7 mouse cellular contexts compared by ENCODE assay signal in genomic region chr6:15720818-15721715, GRCm38 (mm10). TPM values are rescaled to one million over a fixed set of nuclear protein-coding genes. Genes with fewer than 3 reads are reported as not detected.
DNase-seq lines count a peak whose midpoint lies in the region; ATAC-seq and TF ChIP-seq lines count a peak whose summit lies in the region.

No protein-coding gene starts in this region.

- H3K4me1 ChIP-seq in hindbrain, embryonic 14.5 days (replicated peaks; ENCODE audit: control insufficient read depth, insufficient read depth, low read length), result peaks cover 11% of the 10 kb centered on the region
- peaks cover 14% of the 10 kb centered on the region for H3K4me1 ChIP-seq in limb, embryonic 15.5 days
- H3K4me1 ChIP-seq in midbrain, embryonic 16.5 days (ENCODE audit: control insufficient read depth, insufficient read depth, low read length), result peaks cover 7% of the 10 kb centered on the region; the same call in 1 of the 2 replicates

- H3K27me3 ChIP-seq in hindbrain, embryonic 14.5 days (ENCODE audit: control insufficient read depth, insufficient read depth, low read length), result peaks cover 16% of the 10 kb centered on the region
- no peaks in the 10 kb centered on the region for H3K27me3 ChIP-seq in limb, embryonic 15.5 days
- H3K27me3 ChIP-seq in midbrain, embryonic 16.5 days (ENCODE audit: control insufficient read depth, insufficient read depth, low read depth, low read length), result peaks cover 4% of the 10 kb centered on the region; the same call in 1 of the 2 replicates
- no peaks in the 10 kb centered on the region for H3K27me3 ChIP-seq in splenic B cell, adult 2 months (ENCODE audit: control insufficient read depth, insufficient read depth, low read length, poor library complexity, severe bottlenecking)

- peak; percentile 78 for DNase-seq in Muller cell, postnatal 12 days (ENCODE audit: inconsistent ontology term)
- peak; percentile 53 to 57 for DNase-seq in adrenal gland, postnatal 4 days (ENCODE audit: low spot score in 2 of 2)
- peak; percentile 80 for DNase-seq in gastrocnemius, adult 2 months
- DNase-seq in hindbrain, embryonic 14.5 days (ENCODE audit: low spot score), result peak; percentile 45
- DNase-seq in splenic B cell, adult 2 months (ENCODE audit: low read depth, low spot score), result peak; percentile 50

- intact Hi-C loops in gastrocnemius, adult 2 months (cut with DNase I), result loop anchor here (5.0 kb wide), 1 partner anchor 71 kb away; no protein-coding TSS in a partner anchor

- WGBS in hindbrain, embryonic 14.5 days, result under 1% methylated on average over 60 of the region's 60 CpGs
- under 1% methylated on average over 60 of the region's 60 CpGs for WGBS in limb, embryonic 15.5 days
- WGBS in midbrain, embryonic 16.5 days, result under 1% methylated on average over 50 of the region's 60 CpGs

- no peaks in the 10 kb centered on the region for H3K9me3 ChIP-seq in hindbrain, embryonic 14.5 days (ENCODE audit: control insufficient read depth, low read length)
- H3K9me3 ChIP-seq in limb, embryonic 15.5 days, result no peaks in the 10 kb centered on the region
- no peaks in the 10 kb centered on the region for H3K9me3 ChIP-seq in midbrain, embryonic 16.5 days (replicated peaks; ENCODE audit: control insufficient read depth, low read length, poor library complexity, severe bottlenecking)

- H3K27ac ChIP-seq in gastrocnemius, adult 2 months, result peak overlapping the region; percentile 93
- 0 out of 2 replicates have a peak overlapping the region, but pooled peaks have one; percentile 9 for H3K27ac ChIP-seq in hindbrain, embryonic 14.5 days
- peak overlapping the region; percentile 96 for H3K27ac ChIP-seq in limb, embryonic 15.5 days
- no peak overlapping the region for H3K27ac ChIP-seq in midbrain, embryonic 16.5 days (ENCODE audit: low read length)

- peak overlapping the region; percentile 65 for H3K9ac ChIP-seq in hindbrain, embryonic 14.5 days
- peak overlapping the region; percentile 87 for H3K9ac ChIP-seq in limb, embryonic 15.5 days
- H3K9ac ChIP-seq in midbrain, embryonic 16.5 days (ENCODE audit: low read depth, low read length), result peak overlapping the region; percentile 74

- H3K4me3 ChIP-seq in gastrocnemius, adult 2 months, result peak overlapping the region; percentile 96
- H3K4me3 ChIP-seq in hindbrain, embryonic 14.5 days (replicated peaks; ENCODE audit: low read length), result peak overlapping the region; percentile 64
- peak overlapping the region; percentile 66 for H3K4me3 ChIP-seq in limb, embryonic 15.5 days
- peak overlapping the region; percentile 62 for H3K4me3 ChIP-seq in midbrain, embryonic 16.5 days (ENCODE audit: low read depth, low read length)

- ATAC-seq in hindbrain, embryonic 14.5 days (ENCODE audit: low FRiP score), result peak; percentile 78
- peak; percentile 61 for ATAC-seq in limb, embryonic 15.5 days (ENCODE audit: insufficient number of reproducible peaks, low FRiP score, low TSS enrichment, low read depth)
- ATAC-seq in midbrain, embryonic 16.5 days, result peak; percentile 77

- no peaks in the 10 kb centered on the region for H3K36me3 ChIP-seq in hindbrain, embryonic 14.5 days (replicated peaks; ENCODE audit: control insufficient read depth, insufficient read depth)
- H3K36me3 ChIP-seq in limb, embryonic 15.5 days, result no peaks in the 10 kb centered on the region
- no peaks in the 10 kb centered on the region for H3K36me3 ChIP-seq in midbrain, embryonic 16.5 days (ENCODE audit: control insufficient read depth, insufficient read depth, low read length)
- no peaks in the 10 kb centered on the region for H3K36me3 ChIP-seq in splenic B cell, adult 2 months (ENCODE audit: control insufficient read depth, insufficient read depth, low read length, poor library complexity, severe bottlenecking)

- peak overlapping the region; percentile 100 for H3K4me2 ChIP-seq in hindbrain, embryonic 14.5 days (replicated peaks)
- H3K4me2 ChIP-seq in limb, embryonic 15.5 days, result peak overlapping the region; percentile 58
- peak overlapping the region; percentile 100 for H3K4me2 ChIP-seq in midbrain, embryonic 16.5 days (ENCODE audit: low read length)

- TF ChIP-seq CTCF in gastrocnemius, adult 2 months (IDR thresholded peaks at IDR 0.05), result no peak

RNA-seq across cellular contexts. Expression of gene Mdfic, which starts 0.6 kb away (rescaled TPM):
- 10 to 100 TPM; 51.5 to 56.2 TPM for total RNA-seq in adrenal gland, postnatal 4 days (2021)
- 1 to 10 TPM; 8.9 to 9.4 TPM for total RNA-seq in gastrocnemius, adult 2 months (2021)
- 1.5 and 2.5 TPM in 2 replicates for polyA plus RNA-seq in hindbrain, embryonic 14.5 days (2014; fragmentation: Nextera tagmentation; extraction: Ambion mirVana)
- polyA plus RNA-seq in limb, embryonic 15.5 days (2015; fragmentation: Nextera tagmentation; extraction: Ambion mirVana), result 10.1 and 10.2 TPM in 2 replicates
- 0.83 and 1.1 TPM in 2 replicates for polyA plus RNA-seq in midbrain, embryonic 16.5 days (2015; fragmentation: Nextera tagmentation; extraction: Ambion mirVana)
